Mouse (Mus musculus) spleen, adult 2 months (tissue): ENCODE measurements around the gene Dip2b. TPM values are rescaled to one million over a fixed set of nuclear protein-coding genes. Genes with fewer than 3 reads are reported as not detected.

ENCODE experiments used
- DNase-seq, 2 experiments: peaks; one replicate each; pipeline versions ENCODE4 v3.0.0 to v3.0.0-alpha.2; 2012 to 2021; ENCODE audit warnings: low spot score in 2 of 2, low read depth in 1 of 2
- H3K27ac ChIP-seq: fragments of 200-500 bp; 2 replicates; pipeline ENCODE4 v1.5.1; 2012; ENCODE audit warnings: low read length, inconsistent platforms; ENCODE audit not compliant: insufficient read depth
- H3K27me3 ChIP-seq: fragments of 200-500 bp; 2 replicates; pipeline ENCODE4 v1.6.1; 2012; ENCODE audit warnings: mild to moderate bottlenecking, moderate library complexity, low read length, inconsistent platforms; ENCODE audit not compliant: control insufficient read depth, insufficient read depth
- H3K36me3 ChIP-seq: fragments of 200-500 bp; 2 replicates; pipeline ENCODE4 v1.6.1; 2012; ENCODE audit warnings: mild to moderate bottlenecking, low read length, inconsistent platforms; ENCODE audit not compliant: control insufficient read depth, insufficient read depth
- H3K4me1 ChIP-seq: fragments of 200-500 bp; 2 replicates; pipeline ENCODE4 v1.6.1; 2011; ENCODE audit warnings: inconsistent platforms; ENCODE audit not compliant: control insufficient read depth, insufficient read depth, insufficient read length
- H3K4me3 ChIP-seq: fragments of 200-500 bp; 2 replicates; pipeline ENCODE4 v1.5.1; 2011; ENCODE audit warnings: mild to moderate bottlenecking, inconsistent platforms; ENCODE audit not compliant: insufficient read depth, insufficient read length; ENCODE audit errors: extremely low read depth
- CTCF ChIP-seq: fragments of 200-500 bp; IDR thresholded peaks from 2 replicates; pipeline ENCODE4 v1.5.1; 2011; ENCODE audit warnings: mild to moderate bottlenecking, inconsistent platforms; ENCODE audit not compliant: insufficient read depth, insufficient read length, insufficient replicate concordance; ENCODE audit errors: extremely low read depth
- POLR2A ChIP-seq: fragments of 200-500 bp; IDR thresholded peaks from 2 replicates; pipeline ENCODE4 v1.6.1; 2011; ENCODE audit warnings: low read depth, low read length, inconsistent platforms
- WGBS: fragments of 180-500 bp; shearing (Covaris S2); methylation state at CpG from one replicate; pipeline ENCODE4 v1.1.7; 2018; 5-methylcytosine and 5-hydroxymethylcytosine counted together
- polyA plus RNA-seq: library from polyadenylated mRNA; depleted of rRNA; stranded (reverse); fragments of >200 nt; gene quantifications from 2 replicates; pipeline ENCODE4 v1.2.3, GENCODE M21; 2012

The Dip2b gene
- polyA plus RNA-seq, 1 experiment, result 12.2 TPM

GRCm38 (mm10) chr15:100219396-100219795 lies 180.9 kb downstream of the Dip2b start:
- peaks cover 12% of the 10 kb centered on the region for H3K36me3 ChIP-seq
- TF ChIP-seq POLR2A (no peak), CTCF (no peak)
- WGBS, result 82% methylated on average over 1 of the region's 1 CpGs

GRCm38 (mm10) chr15:100220916-100221315 lies 182.5 kb downstream of the Dip2b start:
- no peak overlapping the region for H3K27ac ChIP-seq
- no peaks in the 10 kb centered on the region for H3K4me1 ChIP-seq
- peaks cover 2% of the 10 kb centered on the region for H3K36me3 ChIP-seq
- no peak for DNase-seq
- WGBS, result 93% methylated on average over 7 of the region's 7 CpGs
- H3K27me3 ChIP-seq, result no peaks in the 10 kb centered on the region
- no peak overlapping the region for H3K4me3 ChIP-seq
- TF ChIP-seq CTCF (no peak), POLR2A (no peak)

More at GRCm38 (mm10) chr15:100219396-100219795, 180.9 kb downstream of the Dip2b start:
- no peak for DNase-seq
- H3K27ac ChIP-seq, result no peak overlapping the region
- H3K4me3 ChIP-seq, result no peak overlapping the region
- no peaks in the 10 kb centered on the region for H3K27me3 ChIP-seq
- no peaks in the 10 kb centered on the region for H3K4me1 ChIP-seq

- TF ChIP-seq POLR2A (no peak), CTCF (no peak)
- Histone ChIP-seq H3K27me3 (no peaks in the 10 kb centered on the region), H3K4me1 (peaks cover 4% of the 10 kb centered on the region; the same call in 1 of the 2 replicates), H3K27ac (no peak overlapping the region), H3K36me3 (no peaks in the 10 kb centered on the region), H3K4me3 (no peak overlapping the region)
- DNase-seq, result no peak
- 88% methylated on average over 4 of the region's 4 CpGs for WGBS
Observed at GRCm38 (mm10) chr15:100225381-100225780, 186.9 kb downstream of the Dip2b start.

DNA sequence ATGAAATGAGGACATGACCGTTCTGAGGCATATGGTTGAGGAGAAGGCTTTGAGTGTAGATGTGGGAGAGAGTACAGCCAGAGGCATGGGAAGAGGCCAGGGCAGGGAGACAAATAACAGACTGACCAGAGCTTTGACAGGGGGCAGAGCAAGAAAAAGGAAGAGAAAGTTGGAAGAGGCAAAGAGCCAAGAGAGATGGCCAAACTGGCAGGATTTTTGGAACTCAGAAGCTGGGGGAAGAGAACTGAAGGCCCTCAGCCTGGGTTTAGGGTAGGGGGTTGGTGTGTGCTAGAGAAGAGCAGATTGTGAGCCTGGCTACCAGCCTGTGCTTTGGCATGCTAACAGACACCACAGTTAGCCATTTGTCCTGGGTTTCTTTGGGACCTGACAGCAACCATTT lies 187.4 kb downstream of the Dip2b start:
- WGBS, result 89% methylated on average over 1 of the region's 1 CpGs
- TF ChIP-seq POLR2A (no peak), CTCF (no peak)
- H3K4me1 ChIP-seq, result peaks cover 4% of the 10 kb centered on the region; the same call in 1 of the 2 replicates
- no peaks in the 10 kb centered on the region for H3K27me3 ChIP-seq
- H3K36me3 ChIP-seq, result no peaks in the 10 kb centered on the region
- H3K4me3 ChIP-seq, result no peak overlapping the region
- no peak for DNase-seq
- H3K27ac ChIP-seq, result no peak overlapping the region

- Histone ChIP-seq H3K4me1 (peaks cover 4% of the 10 kb centered on the region; the same call in 1 of the 2 replicates), H3K36me3 (no peaks in the 10 kb centered on the region), H3K4me3 (peak overlapping the region; percentile 99), H3K27ac (peak overlapping the region; percentile 98), H3K27me3 (no peaks in the 10 kb centered on the region)
- TF ChIP-seq CTCF (no peak), POLR2A (no peak)
- WGBS, result under 1% methylated on average over 17 of the region's 17 CpGs
- no peak for DNase-seq
Observed at GRCm38 (mm10) chr15:100227031-100227662, 188.7 kb downstream of the Dip2b start.

GRCm38 (mm10) chr15:100227663-100228534 lies 189.4 kb downstream of the Dip2b start, which contains the start of gene Atf1:
Gene Atf1 (plus strand): TSS chr15:100227819.
- peak within 1 kb of the TSS; percentile 100 for H3K27ac ChIP-seq
- peak; percentile 78 to 89 for DNase-seq
- WGBS, result under 1% methylated on average over 86 of the region's 133 CpGs

More at GRCm38 (mm10) chr15:100227663-100228534, 189.4 kb downstream of the Dip2b start, which contains the start of gene Atf1:
- TF ChIP-seq CTCF (no peak), POLR2A (peak; percentile 91)
- Histone ChIP-seq H3K36me3 (peaks cover 1% of the 10 kb centered on the region; the same call in 1 of the 2 replicates), H3K4me1 (peaks cover 4% of the 10 kb centered on the region; the same call in 1 of the 2 replicates), H3K27me3 (no peaks in the 10 kb centered on the region), H3K4me3 (peak within 1 kb of the TSS; percentile 99)
